Mouse (Mus musculus) megakaryocyte, adult 5-6 weeks (primary cell): ENCODE data around the gene Eif4g3. TPM values are rescaled to one million over a fixed set of nuclear protein-coding genes. Genes with fewer than 3 reads are reported as not detected.

Experiments used
- ATAC-seq: 2 replicates; pipeline ENCODE4 v1.8.0; 2016; ENCODE audit warnings: mild to moderate bottlenecking, inconsistent platforms; ENCODE audit not compliant: poor library complexity, severe bottlenecking
- total RNA-seq, 2 experiments: library from RNA; stranded (forward) in 1 of 2; stranded (reverse) in 1 of 2; fragments of 153-499, 151-499 nt in 1 of 2; fragments of 221-1000, 200-1000 nt in 1 of 2; gene quantifications; 2 replicates each; pipeline versions ENCODE4 v1.2.3 to v1.2.4; 2015 to 2017

Gene Eif4g3
- total RNA-seq, 2 experiments from 2014 or later: 47.6 to 65.6 TPM

DNA sequence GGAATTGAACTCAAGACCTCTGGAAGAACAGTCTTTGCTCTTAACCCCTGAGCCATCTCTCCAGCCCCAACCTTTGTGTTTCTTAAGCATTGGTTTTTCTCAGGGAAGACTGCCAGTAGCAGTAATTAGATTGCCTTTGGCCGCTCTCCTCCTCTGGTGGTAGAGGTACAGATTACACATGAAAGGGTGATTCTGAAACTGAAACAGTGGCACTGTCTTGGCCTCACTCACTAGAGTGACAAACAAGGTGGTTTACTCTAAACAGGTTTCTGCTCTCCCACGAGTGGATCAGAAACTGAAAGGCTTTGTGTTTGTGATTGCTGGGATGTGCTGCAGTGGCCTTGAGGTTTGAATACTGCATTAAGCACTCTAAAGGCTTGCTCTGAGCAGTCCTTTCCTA is 96.7 kb downstream of the Eif4g3 start:
- no peak for ATAC-seq

DNA sequence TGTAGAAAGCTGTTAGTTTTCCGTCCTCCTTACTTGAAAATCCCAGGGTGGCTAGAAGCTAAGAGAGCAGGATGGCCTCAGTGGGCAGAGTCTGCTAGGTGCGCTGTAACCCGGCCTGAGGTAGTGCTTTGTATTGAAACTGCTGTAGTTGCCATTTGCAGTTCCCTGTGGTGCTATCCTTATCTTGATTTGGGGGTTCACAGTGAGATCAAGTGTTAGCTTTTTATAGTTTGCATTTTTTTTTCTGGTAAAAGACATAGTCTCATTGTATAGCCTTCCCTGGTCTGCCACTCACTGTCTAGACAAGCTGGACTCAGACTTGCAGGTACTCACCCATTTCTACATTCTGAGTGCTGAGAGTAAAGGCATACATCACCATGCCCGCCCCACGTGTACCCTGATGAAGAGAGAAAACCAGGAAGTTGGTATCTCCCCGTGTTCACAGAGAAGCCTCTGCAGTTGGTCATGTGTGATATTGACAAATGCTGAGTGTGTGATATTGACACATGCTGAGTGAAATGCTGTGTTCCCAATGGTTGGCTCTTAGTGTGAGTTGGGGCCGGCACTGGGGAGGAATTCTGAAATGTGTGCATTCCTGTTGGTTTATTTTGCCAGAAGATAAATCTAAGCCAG is 98.9 kb downstream of the Eif4g3 start:
- ATAC-seq: peak; percentile 38

DNA sequence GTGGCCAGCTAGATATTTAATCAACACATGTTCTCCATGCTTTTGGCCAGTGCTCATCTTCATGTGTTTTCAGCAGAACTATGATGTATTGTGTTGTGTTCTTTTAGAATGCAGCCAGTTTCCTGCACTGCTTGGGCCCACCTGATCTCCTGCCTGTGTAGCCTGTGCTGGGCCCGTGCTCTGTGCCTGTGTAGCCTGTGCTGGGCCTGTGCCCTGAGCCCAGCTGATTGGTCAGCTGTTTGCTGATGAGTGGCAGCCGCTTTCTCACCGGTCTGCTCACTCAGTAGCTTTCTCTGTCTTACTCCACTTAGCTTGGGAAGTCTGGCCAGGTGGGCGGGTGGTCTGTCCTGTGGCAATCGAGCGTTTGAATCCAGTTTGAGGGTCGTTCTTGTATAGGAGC is 107.6 kb downstream of the Eif4g3 start:
- ATAC-seq: no peak

DNA sequence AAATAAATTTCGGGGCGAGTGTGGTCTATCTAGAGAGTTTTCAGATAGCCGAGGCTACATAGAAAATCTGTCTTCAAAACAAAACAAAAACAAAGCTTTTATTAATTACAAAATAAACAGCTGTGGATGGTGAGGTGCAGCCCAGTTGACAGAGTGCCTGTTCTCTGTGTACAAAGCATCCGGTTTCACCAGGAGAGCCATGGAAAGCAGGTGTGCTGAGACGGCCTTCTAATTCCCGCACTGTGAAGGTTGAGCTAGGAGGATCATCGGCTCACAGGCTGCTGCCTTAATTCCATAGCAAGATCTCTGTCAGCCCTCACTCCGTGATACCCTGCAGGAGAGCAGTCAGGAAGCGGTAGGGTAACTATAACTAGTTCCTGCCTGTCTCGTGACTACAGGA is 109.0 kb downstream of the Eif4g3 start:
- ATAC-seq: no peak

DNA sequence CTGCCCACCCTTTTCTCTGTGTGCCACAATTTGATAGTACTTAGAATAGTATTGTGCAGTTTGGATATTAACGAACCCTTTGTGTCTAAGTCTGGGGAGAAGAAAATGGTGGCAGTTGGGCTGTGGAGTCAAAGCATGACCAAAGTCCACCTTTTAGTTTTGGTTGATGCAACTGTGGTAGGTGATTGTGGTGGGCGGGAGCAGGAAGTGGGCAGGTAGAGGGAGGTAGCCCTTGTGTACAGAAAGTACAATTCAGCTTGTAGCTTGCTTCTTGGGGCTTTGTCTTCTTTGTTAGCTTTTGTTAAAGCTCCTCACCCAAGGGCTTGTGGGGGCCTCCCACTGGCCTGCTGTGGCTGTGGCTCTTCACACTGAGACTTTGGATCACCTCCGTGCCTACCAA is 109.6 kb downstream of the Eif4g3 start:
- no peak for ATAC-seq

DNA sequence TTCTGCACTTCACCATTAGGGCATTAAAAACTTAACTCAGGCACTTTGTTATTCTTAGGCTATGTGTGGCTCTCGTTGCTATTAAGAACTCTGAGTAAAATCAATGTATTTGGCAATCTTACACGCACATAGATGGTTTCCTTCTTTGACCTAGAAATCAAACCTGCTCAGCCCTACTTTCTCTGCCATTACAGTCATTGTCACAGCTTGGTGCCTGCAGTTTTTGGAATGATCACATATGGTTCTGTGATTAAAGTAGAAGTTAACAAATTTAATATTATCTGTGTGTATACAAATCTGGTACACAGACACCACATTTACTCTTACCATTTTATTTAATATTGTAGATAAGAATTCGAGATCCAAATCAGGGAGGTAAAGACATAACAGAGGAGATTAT is 112.1 kb downstream of the Eif4g3 start:
- ATAC-seq: no peak

DNA sequence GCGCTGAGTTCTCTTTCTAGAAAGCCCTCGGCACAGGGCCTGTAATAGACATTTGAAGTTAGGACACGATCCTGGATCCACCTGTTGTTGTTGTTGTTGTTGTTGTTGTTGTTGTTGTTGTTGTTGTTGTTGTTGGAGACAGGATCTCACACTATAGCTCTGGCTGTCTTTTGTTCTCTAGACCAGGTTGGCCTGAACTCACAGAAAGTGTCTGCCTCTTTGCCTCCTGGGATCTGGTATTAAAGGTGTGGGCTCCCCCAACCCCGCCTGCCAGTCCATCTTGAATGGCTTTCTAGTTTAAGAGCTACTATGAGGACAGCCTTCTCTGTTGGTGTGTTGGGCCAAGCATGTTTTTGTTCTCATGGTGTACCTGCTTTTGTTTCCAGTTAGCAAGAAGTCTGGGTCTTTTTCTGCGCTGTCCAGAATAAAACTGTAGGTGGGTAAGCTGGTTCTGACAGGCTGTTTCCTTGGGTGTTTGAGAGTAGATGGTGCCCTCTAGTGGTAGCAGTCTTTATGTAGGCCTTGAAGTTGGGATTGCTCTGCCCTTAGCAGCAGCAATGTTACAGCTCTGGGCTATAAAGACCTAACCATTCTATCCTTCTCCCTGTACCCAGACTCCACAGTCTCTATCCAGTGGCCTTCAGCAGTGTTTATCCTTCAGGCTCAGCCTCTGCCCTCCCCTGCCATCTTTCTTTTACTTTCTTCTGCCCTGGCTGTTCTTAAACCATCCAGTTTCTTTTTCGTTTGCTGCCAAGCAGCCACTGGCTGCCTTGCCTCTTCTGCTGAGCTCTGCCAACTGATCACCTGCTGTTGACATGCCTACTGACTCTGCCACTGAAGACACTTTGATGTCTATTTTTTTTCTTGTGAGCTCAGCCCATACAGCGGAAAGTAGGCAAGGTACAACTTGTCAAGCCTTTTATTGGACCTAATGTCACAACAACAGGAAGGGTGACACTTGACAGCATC is 114.9 kb downstream of the Eif4g3 start:
- peak; percentile 64 for ATAC-seq

DNA sequence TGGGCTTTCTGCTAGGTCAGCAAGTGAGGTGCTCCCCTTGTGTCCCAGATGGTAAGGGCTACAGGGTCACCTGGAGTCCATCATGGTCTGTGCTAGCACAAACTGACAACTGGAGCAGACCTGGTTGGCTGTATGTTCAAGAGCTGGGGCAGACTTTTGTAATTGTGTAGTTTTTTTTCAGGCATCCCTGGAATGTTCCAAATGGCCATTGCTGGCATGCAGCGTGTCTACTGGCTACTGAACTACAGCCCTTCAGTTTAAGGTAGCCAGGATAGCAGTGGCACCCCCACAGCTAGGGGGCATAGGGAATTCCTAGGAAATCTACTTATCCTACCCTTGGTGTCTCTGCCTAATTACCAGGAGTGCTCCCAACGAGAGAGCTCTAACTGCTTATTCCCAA is 115.7 kb downstream of the Eif4g3 start:
- ATAC-seq: no peak

DNA sequence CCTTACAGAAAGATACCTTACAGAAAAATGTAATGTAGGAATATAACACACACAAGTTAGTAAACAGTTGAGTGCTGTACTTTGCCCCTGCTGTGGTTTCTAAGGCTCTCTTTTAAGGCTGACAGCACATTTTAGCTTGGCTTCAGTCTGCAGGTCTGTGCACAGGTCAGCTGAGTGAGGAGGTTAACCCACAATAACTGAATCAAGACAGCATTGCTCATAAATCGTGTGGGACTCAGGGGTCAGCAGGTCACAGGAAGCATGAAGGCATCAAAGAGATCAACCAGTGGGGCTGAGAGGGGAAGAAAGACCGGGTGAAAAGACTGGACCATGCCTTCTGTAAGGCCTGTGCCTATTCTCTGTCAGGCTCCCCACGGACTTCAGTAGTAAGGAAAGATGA is 116.5 kb downstream of the Eif4g3 start:
- ATAC-seq: no peak

DNA sequence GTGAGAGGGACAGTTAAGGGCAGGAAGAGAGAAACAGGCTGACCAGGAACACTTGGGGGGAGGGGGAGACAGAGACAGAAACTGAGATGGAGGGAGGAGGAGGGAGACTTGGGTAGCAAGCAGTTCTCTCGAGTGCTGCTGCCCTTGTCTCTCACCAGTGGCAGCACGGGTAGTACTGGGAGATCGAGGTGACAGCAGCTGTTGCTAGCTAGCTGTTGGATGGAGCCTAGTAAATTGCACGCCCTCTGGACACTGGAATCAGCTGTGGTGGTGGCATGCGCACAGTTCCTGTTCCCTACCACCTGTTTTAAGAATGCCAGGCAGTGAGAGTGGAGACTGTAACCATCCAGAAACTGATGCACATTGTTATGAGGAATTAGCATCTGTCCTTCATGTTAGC is 119.0 kb downstream of the Eif4g3 start:
- no peak for ATAC-seq

DNA sequence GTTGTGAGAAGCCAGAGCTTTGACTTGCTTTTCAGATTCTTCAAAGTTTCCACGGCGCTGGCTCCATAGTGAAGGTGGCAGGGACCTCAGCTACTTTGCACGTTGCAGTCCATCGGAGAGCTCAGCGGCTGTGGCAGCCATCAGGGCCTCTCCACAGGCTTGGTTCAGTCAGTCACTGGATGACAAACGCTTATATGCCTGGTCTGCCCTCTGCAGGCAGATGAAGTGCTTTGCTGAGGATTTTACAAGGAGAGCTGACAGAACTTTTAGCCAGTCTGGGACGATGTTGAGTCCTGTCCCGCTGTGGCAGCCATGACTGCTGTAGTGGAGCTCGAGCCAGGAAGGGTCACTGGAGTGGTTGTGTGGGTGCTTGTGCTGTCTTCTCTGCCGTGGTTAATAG is 126.9 kb downstream of the Eif4g3 start:
- ATAC-seq: no peak

DNA sequence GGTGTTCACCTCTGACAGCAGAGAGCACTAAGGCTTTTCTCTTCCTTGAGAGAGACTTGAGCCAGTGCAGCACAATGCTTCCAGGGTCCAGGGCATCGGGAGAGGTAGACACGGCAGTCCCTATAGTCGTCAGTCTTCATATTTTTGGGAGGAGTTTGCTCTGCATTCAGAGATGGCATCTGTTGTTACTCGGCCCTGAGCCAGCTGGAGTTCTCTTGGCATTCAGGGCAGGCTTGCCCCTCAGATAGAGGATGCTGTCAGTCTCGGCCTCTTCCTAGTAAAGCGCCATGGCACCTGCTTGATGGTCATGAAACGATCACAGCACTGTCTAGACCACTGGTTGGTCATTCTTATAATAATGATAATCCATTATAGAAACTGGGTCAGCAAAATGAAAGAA is 131.2 kb downstream of the Eif4g3 start:
- ATAC-seq: no peak

DNA sequence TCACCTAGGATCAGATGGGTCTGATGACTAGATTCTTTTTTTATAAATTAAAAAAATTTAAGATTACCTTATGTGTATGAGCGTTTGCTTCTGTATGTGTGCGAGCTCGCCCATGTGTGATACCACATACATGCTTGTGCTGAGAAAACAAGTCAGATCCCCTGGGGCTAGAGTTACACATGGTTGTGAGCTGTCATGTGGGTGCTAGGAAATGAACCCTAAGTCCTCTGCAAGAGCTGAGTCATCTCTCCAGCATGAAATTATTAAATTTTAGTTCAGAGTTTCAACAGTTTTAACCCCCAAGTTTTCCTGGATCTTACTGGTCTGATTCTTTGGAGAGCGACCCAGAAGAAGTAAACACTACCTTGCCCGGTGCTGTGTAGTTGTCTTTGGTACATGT is 134.5 kb downstream of the Eif4g3 start:
- no peak for ATAC-seq

DNA sequence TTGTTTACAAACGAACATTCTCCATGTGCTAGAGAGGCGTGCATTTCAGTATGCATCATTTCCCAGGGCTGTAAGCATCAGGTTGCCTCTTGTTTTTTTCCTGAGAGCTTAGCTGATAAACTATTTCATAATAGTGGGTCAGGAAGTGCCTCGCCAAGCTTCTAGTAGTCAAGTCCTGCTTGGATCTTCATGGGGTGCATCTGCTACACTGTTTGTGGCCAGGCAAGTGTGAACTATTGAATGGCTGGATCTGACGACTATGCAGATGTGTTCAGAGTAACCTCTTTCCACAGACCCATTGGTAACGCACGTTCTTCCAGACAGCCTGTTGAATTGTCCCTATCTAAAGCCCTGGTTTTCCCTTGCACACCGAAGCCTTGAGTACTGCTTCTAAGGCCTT is 135.0 kb downstream of the Eif4g3 start:
- no peak for ATAC-seq

DNA sequence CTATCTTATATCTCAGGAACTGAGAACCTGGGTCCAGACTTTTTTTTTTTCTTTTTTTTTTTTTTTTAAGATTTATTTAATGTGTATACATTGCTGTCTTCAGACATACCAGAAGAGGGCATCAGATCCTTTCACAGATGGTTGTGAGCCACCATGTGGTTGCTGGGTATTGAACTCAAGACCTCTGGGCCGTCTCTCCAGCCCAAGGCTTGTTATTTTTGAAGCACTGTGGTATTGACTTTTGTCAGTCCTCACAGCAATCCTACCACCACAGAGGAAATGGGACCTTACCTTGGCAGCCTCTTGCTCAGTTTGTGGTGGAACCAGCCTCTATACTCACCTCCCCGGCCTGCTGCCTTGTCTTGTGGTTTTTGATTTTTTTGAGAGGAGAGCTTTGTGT is 137.3 kb downstream of the Eif4g3 start:
- no peak for ATAC-seq

DNA sequence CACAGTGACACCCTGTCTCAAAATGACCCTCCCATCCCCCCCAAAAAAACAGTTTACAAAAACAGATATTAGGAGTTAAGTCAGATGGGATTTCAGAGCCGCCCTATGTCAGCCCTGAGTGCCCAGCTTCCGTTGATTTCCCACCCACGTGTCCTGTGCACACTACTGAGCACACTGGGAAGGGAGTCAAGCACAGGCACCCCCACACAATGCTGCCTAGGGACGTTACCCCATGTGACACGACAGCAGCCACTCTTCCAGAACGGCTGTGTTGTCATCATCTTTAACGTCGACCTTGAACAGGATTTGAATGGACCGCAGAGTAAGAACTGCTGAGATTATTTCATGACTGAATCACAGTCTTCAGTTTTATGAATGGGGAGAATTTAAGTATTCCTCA is 138.4 kb downstream of the Eif4g3 start:
- no peak for ATAC-seq

DNA sequence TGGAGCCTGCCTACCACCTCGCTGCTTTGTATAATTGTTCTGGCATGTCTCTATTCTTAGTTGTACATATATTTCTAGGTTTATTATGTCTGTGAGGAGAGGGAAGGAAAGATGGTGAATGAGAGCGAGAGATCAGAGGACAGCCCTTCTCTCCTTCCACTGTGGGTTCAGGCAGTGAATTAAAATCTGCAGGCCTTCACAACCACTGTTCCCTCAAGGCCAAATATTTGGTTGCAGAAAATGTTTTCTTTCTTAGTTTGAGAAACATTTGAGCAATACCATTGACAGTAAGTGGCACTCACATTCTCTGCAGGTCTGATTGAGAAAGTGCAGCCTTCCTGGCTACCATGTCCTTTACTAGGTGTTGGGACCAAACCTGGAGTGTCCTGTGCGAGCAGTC is 138.9 kb downstream of the Eif4g3 start:
- ATAC-seq: no peak

DNA sequence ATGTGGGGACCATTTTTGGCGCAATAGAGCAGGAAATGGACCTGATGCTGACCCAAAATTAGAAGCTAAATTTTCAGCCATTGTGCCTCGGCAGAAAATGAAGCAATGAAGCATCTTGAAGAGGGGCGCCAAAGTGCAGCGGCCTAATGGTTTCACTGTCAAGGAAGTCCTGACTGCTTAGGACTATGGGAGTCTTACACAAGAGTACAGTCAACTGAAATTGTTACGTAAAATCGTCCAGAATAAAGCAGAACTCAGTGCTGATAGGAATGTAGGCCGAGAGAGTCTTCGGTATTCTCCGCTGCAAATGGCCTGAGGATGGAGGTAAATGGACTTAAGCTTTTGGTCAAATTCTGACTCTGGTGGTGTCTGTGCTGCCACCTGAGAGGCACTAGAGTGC is 140.5 kb downstream of the Eif4g3 start:
- peak; percentile 89 for ATAC-seq

DNA sequence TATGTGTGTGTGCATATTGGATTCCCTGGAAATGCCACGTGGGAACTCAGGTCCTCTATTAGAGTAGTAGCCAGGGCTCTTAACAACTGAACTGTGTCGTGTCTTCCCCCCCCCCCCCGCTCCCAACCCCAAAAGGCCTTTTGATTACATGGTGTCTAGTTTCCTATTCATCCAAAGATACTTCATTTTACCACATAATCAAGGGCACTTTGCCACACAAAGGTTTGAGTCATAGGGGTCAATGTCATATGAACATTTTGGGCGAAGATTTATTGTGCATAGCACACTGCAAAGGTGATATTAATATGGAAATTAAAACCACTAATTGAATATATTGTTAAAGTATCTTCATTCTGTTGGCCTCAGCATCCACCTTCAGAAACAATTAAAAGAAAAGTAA is 144.5 kb downstream of the Eif4g3 start:
- ATAC-seq: no peak

DNA sequence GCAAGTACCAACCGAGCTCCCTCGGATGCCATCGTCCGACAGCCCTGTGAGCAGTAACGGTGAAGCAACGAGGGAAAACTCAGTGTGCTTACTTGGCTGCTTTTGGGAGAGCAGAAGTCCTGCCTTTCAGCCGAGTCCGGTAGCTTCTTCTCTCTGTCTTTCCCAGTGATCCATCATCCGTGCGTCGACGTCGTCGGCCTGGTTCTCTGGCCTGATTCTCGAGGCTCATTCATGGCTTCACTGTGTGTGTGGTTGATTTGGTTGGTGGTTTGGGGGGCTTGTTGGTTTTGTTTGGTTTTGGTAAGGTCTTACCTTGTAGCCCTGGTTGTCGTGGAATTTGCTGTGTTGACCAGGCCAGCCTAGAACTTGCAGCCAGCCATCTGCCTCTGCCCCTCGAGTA is 145.0 kb downstream of the Eif4g3 start:
- ATAC-seq: no peak

DNA sequence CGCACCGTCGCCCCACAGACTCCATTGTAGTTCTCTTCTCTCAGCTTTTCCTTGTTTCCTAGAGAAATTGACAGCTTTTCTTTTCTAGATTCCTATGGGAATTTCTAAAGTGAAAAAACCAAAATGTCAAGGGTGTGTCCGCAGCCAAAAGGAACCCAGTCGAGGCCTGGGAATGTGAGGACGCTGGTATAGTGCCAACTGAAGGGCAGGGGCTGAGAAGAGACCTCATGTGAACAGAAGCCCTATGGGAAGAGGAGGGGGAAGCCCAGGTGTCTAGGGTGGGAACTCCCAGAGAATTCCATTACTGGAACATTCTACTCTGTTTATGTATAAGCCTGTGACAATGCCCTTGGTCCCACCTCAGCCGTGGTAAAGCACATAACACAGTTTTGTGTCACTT is 145.4 kb downstream of the Eif4g3 start:
- ATAC-seq: no peak

DNA sequence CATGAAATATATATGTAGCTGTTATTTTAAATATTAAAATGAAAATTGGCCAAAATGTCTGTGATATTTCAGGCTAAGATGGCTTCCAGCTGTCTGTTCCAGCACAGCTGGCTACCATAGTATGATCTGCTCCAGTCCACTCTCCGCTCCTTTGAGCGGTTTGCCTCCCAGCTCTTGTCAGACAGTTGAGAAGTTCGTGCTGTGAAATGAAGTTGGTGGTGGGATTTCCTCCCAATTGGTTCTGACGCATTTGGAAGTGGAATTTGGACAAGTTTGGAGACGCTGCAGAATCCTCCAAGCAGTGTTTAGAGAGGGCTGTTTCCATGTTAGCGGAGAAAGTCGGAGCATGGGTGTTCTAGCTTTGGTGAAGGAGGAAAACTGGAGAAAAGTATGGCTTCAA is 148.5 kb downstream of the Eif4g3 start:
- ATAC-seq: no peak
